Mouse (Mus musculus) pancreas, adult 10 weeks (tissue): ENCODE results near the gene Mthfd2l. TPM values are rescaled to one million over a fixed set of nuclear protein-coding genes. Genes with fewer than 3 reads are reported as not detected.

Source experiments
- polyA plus RNA-seq: library from polyadenylated mRNA; stranded (reverse); fragments of 350-450 nt; fragmentation: Illumina TruSeq; extraction: RNeasy Lipid Tissue Mini Kit (QIAGEN cat#74804); gene quantifications from one replicate; pipeline ENCODE4 v1.2.3, GENCODE M21; 2015; ENCODE audit warnings: low read depth, low replicate concordance; ENCODE audit not compliant: insufficient read depth

Mthfd2l gene
- 2.8 TPM for polyA plus RNA-seq

GRCm38 (mm10) chr5:90930971-90931851 lies at the start of gene Mthfd2l:
Gene Mthfd2l (plus strand): TSS chr5:90931117.

GRCm38 (mm10) chr5:90890519-90891463 lies 40.1 kb upstream of the Mthfd2l start, which contains the start of gene Cxcl1:
Gene Cxcl1 (plus strand): TSS chr5:90891241.

GRCm38 (mm10) chr5:90903339-90904020 lies 27.4 kb upstream of the Mthfd2l start, which contains the start of gene Cxcl2:
Gene Cxcl2 (plus strand): TSS chr5:90903871.

GRCm38 (mm10) chr5:91027164-91027563 lies 96.2 kb downstream of the Mthfd2l start, which contains the start of gene Epgn:
Gene Epgn (plus strand): TSS chr5:91027464.

Other genes with a start within 250 kb of the Mthfd2l start
- gene Cxcl5, start 171.8 kb upstream of the Mthfd2l start, polyA plus RNA-seq = not detected
- 3.0 TPM for gene Ppbp, start 162.6 kb upstream of the Mthfd2l start, polyA plus RNA-seq
- 26.1 TPM for gene Pf4, start 158.7 kb upstream of the Mthfd2l start, polyA plus RNA-seq
- gene Cxcl3, start 145.0 kb upstream of the Mthfd2l start, polyA plus RNA-seq = not detected
- not detected for gene Cxcl15, start 136.6 kb upstream of the Mthfd2l start, polyA plus RNA-seq
- 0.76 TPM for gene Cxcl1, start 39.9 kb upstream of the Mthfd2l start, polyA plus RNA-seq
- not detected for gene Cxcl2, start 27.2 kb upstream of the Mthfd2l start, polyA plus RNA-seq
- gene Epgn, start 96.3 kb downstream of the Mthfd2l start, polyA plus RNA-seq = not detected
- not detected for gene Ereg, start 143.5 kb downstream of the Mthfd2l start, polyA plus RNA-seq
- not detected for gene Areg, start 208.5 kb downstream of the Mthfd2l start, polyA plus RNA-seq